Mouse (Mus musculus) hindbrain, embryonic 10.5 days (tissue): ENCODE results near the gene Zfp629. TPM values are rescaled to one million over a fixed set of nuclear protein-coding genes. Genes with fewer than 3 reads are reported as not detected.

ENCODE experiments used
- DNase-seq: peaks from one replicate; pipeline ENCODE4 v3.0.0-alpha.2; 2017; ENCODE audit warnings: low spot score
- H3K27ac ChIP-seq: fragments of 300-500 bp; sonication (generic); 2 replicates; pipeline ENCODE4 v1.5.1; 2016; ENCODE audit warnings: mild to moderate bottlenecking, moderate library complexity
- H3K27me3 ChIP-seq: fragments of 300-500 bp; sonication (generic); 2 replicates; pipeline ENCODE4 v1.6.1; 2016; ENCODE audit warnings: mild to moderate bottlenecking; ENCODE audit not compliant: poor library complexity, insufficient read depth, severe bottlenecking
- H3K36me3 ChIP-seq: fragments of 300-500 bp; sonication (generic); 2 replicates; pipeline ENCODE4 v1.6.1; 2016; ENCODE audit warnings: mild to moderate bottlenecking, moderate library complexity
- H3K4me1 ChIP-seq: fragments of 300-500 bp; sonication (generic); replicated peaks from 2 replicates; pipeline ENCODE4 v1.6.1; 2016; ENCODE audit warnings: mild to moderate bottlenecking
- H3K4me3 ChIP-seq: fragments of 300-500 bp; sonication (generic); 2 replicates; pipeline ENCODE4 v1.5.1; 2016; ENCODE audit warnings: mild to moderate bottlenecking, moderate library complexity
- H3K9me3 ChIP-seq: fragments of 300-500 bp; sonication (generic); 2 replicates; pipeline ENCODE4 v1.6.1; 2016; ENCODE audit warnings: mild to moderate bottlenecking, moderate library complexity
- WGBS: fragments of 180-500 bp; shearing (Covaris S2); methylation state at CpG from one replicate; pipeline ENCODE4 v1.1.7; 2016; 5-methylcytosine and 5-hydroxymethylcytosine counted together
- polyA plus RNA-seq: library from polyadenylated mRNA; unstranded; fragments of >200 nt; fragmentation: Nextera tagmentation; extraction: Ambion mirVana; gene quantifications from 2 replicates; pipeline ENCODE4 v1.2.1, GENCODE M21; 2016

Gene Zfp629
- polyA plus RNA-seq, 1 experiment from 2014 or later: 36.7 TPM

DNA sequence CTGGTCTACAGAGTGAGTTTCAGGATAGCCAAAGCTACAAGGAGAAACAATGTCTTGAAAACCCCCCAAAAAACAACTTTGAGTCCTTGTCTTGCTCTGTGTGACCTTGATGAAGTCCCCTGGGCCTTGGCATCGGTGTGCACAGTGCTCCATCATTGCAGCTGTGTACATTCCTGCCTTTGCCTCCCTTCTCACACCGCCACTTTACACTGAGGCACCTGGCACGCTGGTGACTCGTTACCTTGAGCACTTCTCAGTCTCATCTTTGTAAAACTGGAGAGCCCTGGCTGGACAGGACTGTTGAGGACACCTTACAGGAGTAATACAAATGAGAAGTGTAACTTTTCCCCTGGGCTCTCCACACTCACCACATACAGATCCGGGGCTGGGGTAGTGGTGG is 28.4 kb downstream of the Zfp629 start:
- Histone ChIP-seq H3K4me1 (peaks cover 22% of the 10 kb centered on the region), H3K9me3 (no peaks in the 10 kb centered on the region), H3K27ac (peak overlapping the region; percentile 90), H3K36me3 (peaks cover 64% of the 10 kb centered on the region), H3K4me3 (peak overlapping the region; percentile 92), H3K27me3 (no peaks in the 10 kb centered on the region)
- WGBS: 76% methylated on average over 5 of the region's 5 CpGs
- DNase-seq: no peak

DNA sequence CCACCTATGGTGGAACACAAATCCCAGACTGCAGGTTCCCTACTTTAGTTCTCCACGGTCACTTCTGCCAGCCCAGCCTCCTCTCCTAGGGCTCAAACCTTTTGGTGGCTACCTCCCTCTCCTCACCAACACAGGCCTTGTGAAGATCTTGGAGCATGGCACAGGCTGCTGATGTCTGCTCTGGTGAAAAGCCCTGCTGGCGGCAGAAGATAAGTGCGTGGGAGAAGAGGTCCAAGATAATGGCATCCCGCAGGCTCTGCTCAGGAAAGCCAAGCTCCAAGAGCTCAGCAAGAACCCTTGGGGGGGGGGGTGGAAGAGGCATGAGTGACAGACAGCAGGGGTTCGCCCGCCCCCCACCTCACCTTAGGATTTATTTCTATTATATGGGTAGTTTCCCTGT is 29.4 kb downstream of the Zfp629 start:
- Histone ChIP-seq H3K27me3 (no peaks in the 10 kb centered on the region), H3K9me3 (no peaks in the 10 kb centered on the region), H3K27ac (no peak overlapping the region), H3K36me3 (peaks cover 64% of the 10 kb centered on the region), H3K4me3 (no peak overlapping the region), H3K4me1 (peaks cover 22% of the 10 kb centered on the region)
- WGBS: 91% methylated on average over 6 of the region's 6 CpGs
- DNase-seq: no peak

DNA sequence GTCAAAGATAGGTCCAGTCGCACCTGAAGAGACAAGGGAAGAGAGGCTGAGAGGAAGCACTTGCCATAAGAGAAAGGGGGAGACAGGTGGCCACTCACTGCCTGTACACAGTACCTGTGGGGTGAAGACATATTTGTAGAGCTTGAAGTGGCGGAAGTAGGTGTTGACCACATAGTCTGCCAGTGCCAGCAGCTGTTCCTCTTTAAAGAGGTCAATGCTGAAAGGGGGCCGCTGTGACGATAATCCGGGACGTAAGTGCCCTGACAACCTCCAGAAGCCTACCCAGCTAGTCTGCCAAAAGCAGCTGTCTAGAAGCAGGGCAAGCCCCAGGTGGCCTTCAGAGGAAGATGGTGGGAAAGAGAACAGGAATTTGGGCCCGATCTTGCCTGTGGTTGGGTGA is 30.6 kb downstream of the Zfp629 start:
- peaks cover 64% of the 10 kb centered on the region for H3K36me3 ChIP-seq
- no peak overlapping the region for H3K4me3 ChIP-seq
- WGBS: 93% methylated on average over 7 of the region's 7 CpGs
- H3K4me1 ChIP-seq: peaks cover 22% of the 10 kb centered on the region
- no peak for DNase-seq
- H3K9me3 ChIP-seq: no peaks in the 10 kb centered on the region
- no peak overlapping the region for H3K27ac ChIP-seq
- H3K27me3 ChIP-seq: no peaks in the 10 kb centered on the region

DNA sequence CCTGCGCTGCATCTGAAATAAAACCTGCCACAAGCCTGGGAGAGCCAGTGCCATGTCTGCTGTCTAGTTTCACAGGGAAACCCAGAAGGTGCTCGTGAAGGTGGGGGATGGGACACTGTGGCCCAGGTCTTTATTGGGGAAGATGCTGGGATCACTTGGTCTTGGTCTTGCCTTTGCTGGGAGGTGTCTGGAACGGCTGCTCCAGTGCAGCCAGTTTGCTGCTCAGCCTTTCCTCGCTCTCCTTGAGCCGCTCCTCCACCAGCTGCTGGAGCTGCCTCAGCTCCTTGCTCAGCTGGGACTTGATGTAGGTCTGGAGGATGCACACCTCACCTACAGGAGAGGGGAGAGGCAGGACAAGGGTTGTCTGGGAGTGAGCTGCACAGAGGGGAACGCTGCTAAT is 32.3 kb downstream of the Zfp629 start:
- Histone ChIP-seq H3K4me3 (no peak overlapping the region), H3K27me3 (no peaks in the 10 kb centered on the region), H3K36me3 (peaks cover 73% of the 10 kb centered on the region), H3K4me1 (peaks cover 12% of the 10 kb centered on the region), H3K27ac (no peak overlapping the region), H3K9me3 (no peaks in the 10 kb centered on the region)
- no peak for DNase-seq
- WGBS: 96% methylated on average over 6 of the region's 6 CpGs

DNA sequence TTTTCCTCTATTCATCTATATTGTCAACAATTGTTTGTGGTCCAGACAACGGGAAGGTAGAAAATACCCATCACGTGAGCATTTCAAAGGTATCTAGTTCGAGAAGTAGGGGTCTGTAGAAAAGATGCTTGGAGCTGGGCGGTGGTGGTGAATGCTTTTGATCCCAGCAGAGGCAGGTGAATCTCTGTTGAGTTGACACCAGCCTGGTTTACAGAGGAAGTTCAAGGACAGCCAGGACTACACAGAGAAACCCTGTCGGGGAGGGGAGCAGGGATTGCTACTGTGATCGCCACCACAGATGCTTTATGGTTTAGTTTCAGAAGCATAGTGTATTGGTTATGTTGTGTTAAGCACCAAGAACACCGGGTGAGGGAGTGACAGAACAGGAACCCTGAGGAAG is 41.5 kb downstream of the Zfp629 start:
- no peak for DNase-seq
- 27% methylated on average over 7 of the region's 7 CpGs for WGBS
- Histone ChIP-seq H3K36me3 (peaks cover 42% of the 10 kb centered on the region), H3K4me1 (peaks cover 26% of the 10 kb centered on the region), H3K27me3 (no peaks in the 10 kb centered on the region), H3K27ac (peak overlapping the region; percentile 94), H3K9me3 (no peaks in the 10 kb centered on the region), H3K4me3 (peak overlapping the region; percentile 95)

DNA sequence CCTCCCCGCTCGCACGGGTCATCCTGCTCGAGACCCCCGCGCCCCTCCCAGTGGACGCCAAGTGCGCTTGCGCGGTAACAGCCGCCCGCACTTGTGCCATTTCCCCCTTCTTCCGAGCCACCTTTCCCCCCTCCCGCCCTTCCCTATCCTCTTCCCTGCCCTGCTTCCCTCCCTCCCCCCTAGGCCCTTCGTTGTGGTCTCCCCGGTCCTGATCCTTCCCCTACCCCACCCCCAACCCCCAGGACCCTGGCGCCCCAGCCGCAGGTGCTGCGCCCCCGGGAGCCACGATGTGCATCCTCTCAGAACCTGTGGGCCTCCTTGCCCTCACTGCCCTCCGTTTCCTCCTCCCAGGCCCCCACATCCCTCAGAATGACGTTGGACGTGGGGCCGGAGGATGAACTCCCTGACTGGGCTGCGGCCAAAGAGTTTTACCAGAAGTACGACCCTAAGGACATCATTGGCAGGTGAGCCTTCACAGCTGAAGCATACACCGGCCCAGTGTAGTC is 42.0 kb downstream of the Zfp629 start:
- H3K9me3 ChIP-seq: no peaks in the 10 kb centered on the region
- H3K27me3 ChIP-seq: no peaks in the 10 kb centered on the region
- DNase-seq: no peak
- WGBS: 1% methylated on average over 27 of the region's 28 CpGs
- H3K27ac ChIP-seq: peak overlapping the region; percentile 94
- peak overlapping the region; percentile 95 for H3K4me3 ChIP-seq
- peaks cover 43% of the 10 kb centered on the region for H3K36me3 ChIP-seq
- H3K4me1 ChIP-seq: peaks cover 26% of the 10 kb centered on the region

DNA sequence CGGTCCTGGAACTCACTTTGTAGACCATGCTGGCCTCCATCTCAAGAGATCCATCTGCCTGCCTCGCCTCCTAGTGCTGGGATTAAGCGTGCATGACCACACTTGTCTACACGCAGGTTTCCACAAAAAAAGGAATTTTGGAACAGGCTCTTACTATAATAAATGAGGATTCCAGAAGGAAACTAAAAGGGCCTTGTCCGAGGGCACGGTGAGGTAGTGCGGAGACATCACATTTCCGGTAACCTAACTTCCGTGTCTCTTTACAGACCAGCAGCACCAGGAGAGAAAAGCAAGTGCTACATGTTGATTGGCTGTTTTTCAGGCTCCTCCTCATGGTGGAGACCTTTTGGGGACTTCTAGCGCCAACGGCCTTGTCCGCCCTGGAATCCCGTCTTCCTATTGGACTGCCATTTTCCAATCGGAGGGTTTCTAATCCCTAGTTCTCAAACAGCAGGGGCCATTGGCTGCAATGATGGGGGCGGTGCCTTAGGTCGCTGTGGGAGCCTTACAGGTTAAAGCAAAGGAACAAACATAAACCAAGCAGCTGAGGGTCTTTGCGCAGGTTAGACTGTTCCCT is 42.6 kb downstream of the Zfp629 start, which contains the start of gene Phkg2:
Gene Phkg2, plus strand, starts transcription at position 446 of the 577 bp plus-strand sequence.
- H3K36me3 ChIP-seq: peaks cover 41% of the 10 kb centered on the region
- no peaks in the 10 kb centered on the region for H3K9me3 ChIP-seq
- peak within 1 kb of the TSS; percentile 94 for H3K27ac ChIP-seq
- peaks cover 26% of the 10 kb centered on the region for H3K4me1 ChIP-seq
- peak; percentile 91 for DNase-seq
- under 1% methylated on average over 17 of the region's 17 CpGs for WGBS
- no peaks in the 10 kb centered on the region for H3K27me3 ChIP-seq
- peak within 1 kb of the TSS; percentile 95 for H3K4me3 ChIP-seq

DNA sequence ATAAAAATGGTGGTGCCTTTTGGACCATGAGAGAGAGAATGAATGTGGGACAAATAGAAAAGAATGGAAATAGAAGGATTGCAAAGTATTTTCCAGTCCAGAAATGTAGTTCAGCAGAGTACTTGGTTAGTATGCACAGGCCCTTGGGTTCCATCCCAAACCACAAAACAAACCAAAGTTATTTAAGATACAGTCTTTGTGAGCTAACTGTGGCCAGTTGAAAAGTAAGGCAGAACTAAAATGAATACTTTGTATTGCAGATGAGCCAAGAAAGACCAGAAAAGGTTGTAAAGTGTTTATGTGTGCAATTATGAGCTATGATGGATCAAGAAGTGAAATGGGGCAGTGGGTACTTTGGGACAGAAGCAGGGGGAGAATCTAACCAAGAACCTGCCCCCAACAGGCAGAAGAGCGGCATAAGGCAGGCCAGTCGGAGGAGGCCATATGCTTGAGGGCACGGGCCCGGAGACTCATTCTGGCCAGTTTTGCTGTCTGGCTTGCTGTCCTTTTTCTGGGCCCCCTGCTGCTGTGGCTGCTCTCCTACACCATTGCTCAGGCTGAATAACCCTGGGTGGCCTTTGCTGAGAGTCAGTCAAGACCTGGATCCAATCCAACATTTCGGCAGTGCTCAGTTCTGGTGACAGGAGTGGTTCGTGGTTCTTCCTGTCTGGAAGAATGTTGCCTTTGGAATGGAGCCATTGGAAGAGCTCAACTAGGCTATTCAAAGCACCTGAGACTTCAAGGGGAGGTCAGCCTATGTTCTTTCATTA is 51.0 kb downstream of the Zfp629 start:
- H3K4me3 ChIP-seq: no peak overlapping the region
- DNase-seq: no peak
- 91% methylated on average over 6 of the region's 6 CpGs for WGBS
- H3K27me3 ChIP-seq: no peaks in the 10 kb centered on the region
- H3K27ac ChIP-seq: no peak overlapping the region
- no peaks in the 10 kb centered on the region for H3K4me1 ChIP-seq
- H3K36me3 ChIP-seq: peaks cover 90% of the 10 kb centered on the region
- H3K9me3 ChIP-seq: no peaks in the 10 kb centered on the region

DNA sequence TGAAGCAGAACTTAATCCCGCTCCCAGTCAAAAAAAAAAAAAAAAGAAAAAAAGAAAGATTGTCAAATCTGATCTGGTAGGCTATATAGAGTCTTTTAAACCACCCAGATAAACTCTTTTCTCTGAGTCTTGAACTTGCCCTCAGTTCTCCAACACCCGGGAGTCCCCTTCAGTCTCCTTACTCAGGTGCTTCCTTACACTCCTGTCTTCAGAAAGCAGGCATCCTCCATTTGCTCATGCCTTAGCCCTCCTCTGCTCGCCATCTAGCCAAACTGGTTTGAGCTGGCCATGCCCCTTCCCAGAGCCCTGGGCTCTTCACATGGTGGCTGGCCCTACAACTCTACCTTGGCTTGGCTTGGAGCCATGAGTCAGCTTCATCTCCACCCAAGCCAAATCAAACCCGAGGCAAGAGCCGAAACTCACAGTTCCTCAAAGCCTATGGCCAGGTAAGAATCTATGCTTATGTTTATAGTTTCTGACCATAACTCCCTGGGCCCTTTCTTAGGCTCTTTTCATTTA is 54.2 kb downstream of the Zfp629 start, which contains the start of gene Tmem265:
Gene Tmem265, plus strand, starts transcription at position 51 of the 519 bp plus-strand sequence.
- H3K27me3 ChIP-seq: no peaks in the 10 kb centered on the region
- H3K4me3 ChIP-seq: no peak within 1 kb of the TSS
- 93% methylated on average over 5 of the region's 5 CpGs for WGBS
- H3K36me3 ChIP-seq: peaks cover 93% of the 10 kb centered on the region
- no peak within 1 kb of the TSS for H3K27ac ChIP-seq
- H3K4me1 ChIP-seq: no peaks in the 10 kb centered on the region
- DNase-seq: no peak
- H3K9me3 ChIP-seq: no peaks in the 10 kb centered on the region

DNA sequence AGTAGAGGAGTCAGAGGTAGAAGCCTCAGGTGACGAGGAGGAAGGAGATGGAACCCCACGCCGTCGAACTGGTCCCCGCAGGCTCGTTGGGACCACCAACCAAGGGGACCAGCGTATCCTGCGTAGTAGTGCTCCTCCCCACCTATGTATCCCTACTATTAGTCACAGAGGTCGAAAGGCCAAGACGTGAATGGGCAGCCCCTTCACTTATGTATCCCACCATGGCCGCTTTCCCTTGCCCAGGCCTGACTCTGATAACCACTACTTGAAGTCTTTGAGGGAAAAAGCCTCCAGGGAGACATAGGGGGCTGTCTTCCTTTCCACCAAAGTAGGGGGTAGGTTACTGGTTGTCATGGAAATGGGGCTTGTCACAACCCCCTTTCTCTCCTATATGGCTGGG is 55.0 kb downstream of the Zfp629 start:
- peaks cover 93% of the 10 kb centered on the region for H3K36me3 ChIP-seq
- 94% methylated on average over 11 of the region's 11 CpGs for WGBS

More for the DNA sequence above, 55.0 kb downstream of the Zfp629 start:
- Histone ChIP-seq H3K27me3 (no peaks in the 10 kb centered on the region), H3K4me3 (no peak overlapping the region), H3K9me3 (no peaks in the 10 kb centered on the region), H3K27ac (no peak overlapping the region), H3K4me1 (no peaks in the 10 kb centered on the region)
- no peak for DNase-seq

Other genes starting within 250 kb of the Zfp629 start
- gene Zfp747, start 239.7 kb downstream of the Zfp629 start, polyA plus RNA-seq: 7.9 and 9.5 TPM in 2 replicates
- 5.3 and 6.2 TPM in 2 replicates for gene 9130019O22Rik, start 228.6 kb downstream of the Zfp629 start, polyA plus RNA-seq
- 5.4 and 6.7 TPM in 2 replicates for gene E430018J23Rik, start 222.2 kb downstream of the Zfp629 start, polyA plus RNA-seq
- gene Zfp764, start 209.0 kb downstream of the Zfp629 start, polyA plus RNA-seq: 6.6 and 7.1 TPM in 2 replicates
- gene Zfp688, start 193.7 kb downstream of the Zfp629 start, polyA plus RNA-seq: 35.6 and 39.4 TPM in 2 replicates
- gene Zfp689, start 166.6 kb downstream of the Zfp629 start, polyA plus RNA-seq: 14.8 and 15.7 TPM in 2 replicates
- gene Prr14, start 156.2 kb downstream of the Zfp629 start, polyA plus RNA-seq: 53.1 and 65.9 TPM in 2 replicates
- 9.0 and 12.0 TPM in 2 replicates for gene Fbrs, start 136.6 kb downstream of the Zfp629 start, polyA plus RNA-seq
- 54.9 and 71.4 TPM in 2 replicates for gene Srcap, start 103.8 kb downstream of the Zfp629 start, polyA plus RNA-seq
- 16.5 and 18.1 TPM in 2 replicates for gene Gm42715, start 96.2 kb downstream of the Zfp629 start, polyA plus RNA-seq
- 7.9 and 13.7 TPM in 2 replicates for gene Tmem265, start 54.4 kb downstream of the Zfp629 start, polyA plus RNA-seq
- 47.0 and 54.1 TPM in 2 replicates for gene Phkg2, start 42.5 kb downstream of the Zfp629 start, polyA plus RNA-seq
- 15.7 and 16.5 TPM in 2 replicates for gene Ccdc189, start 27.2 kb downstream of the Zfp629 start, polyA plus RNA-seq
- 57.8 and 58.8 TPM in 2 replicates for gene Rnf40, start 27.0 kb downstream of the Zfp629 start, polyA plus RNA-seq
- 55.9 and 56.6 TPM in 2 replicates for gene Bcl7c, start 93.1 kb upstream of the Zfp629 start, polyA plus RNA-seq
- gene Ctf1, start 96.9 kb upstream of the Zfp629 start, polyA plus RNA-seq: 5.1 and 5.8 TPM in 2 replicates
- gene Ctf2, start 116.4 kb upstream of the Zfp629 start, polyA plus RNA-seq: 0.26 and 0.37 TPM in 2 replicates
- 8.6 and 8.9 TPM in 2 replicates for gene Fbxl19, start 128.7 kb upstream of the Zfp629 start, polyA plus RNA-seq
- 10.3 and 11.9 TPM in 2 replicates for gene Orai3, start 154.0 kb upstream of the Zfp629 start, polyA plus RNA-seq
- gene Setd1a, start 160.9 kb upstream of the Zfp629 start, polyA plus RNA-seq: 16.5 and 18.7 TPM in 2 replicates
- gene Gm49388, start 169.8 kb upstream of the Zfp629 start, polyA plus RNA-seq: not detected in 2 replicates
- 7.4 and 7.8 TPM in 2 replicates for gene Hsd3b7, start 184.8 kb upstream of the Zfp629 start, polyA plus RNA-seq
- 15.2 and 21.6 TPM in 2 replicates for gene Stx4a, start 208.5 kb upstream of the Zfp629 start, polyA plus RNA-seq
- gene Stx1b, start 208.8 kb upstream of the Zfp629 start, polyA plus RNA-seq: 5.0 and 8.5 TPM in 2 replicates